Mouse (Mus musculus): ENCODE results near the gene Cilp2.

DNA sequence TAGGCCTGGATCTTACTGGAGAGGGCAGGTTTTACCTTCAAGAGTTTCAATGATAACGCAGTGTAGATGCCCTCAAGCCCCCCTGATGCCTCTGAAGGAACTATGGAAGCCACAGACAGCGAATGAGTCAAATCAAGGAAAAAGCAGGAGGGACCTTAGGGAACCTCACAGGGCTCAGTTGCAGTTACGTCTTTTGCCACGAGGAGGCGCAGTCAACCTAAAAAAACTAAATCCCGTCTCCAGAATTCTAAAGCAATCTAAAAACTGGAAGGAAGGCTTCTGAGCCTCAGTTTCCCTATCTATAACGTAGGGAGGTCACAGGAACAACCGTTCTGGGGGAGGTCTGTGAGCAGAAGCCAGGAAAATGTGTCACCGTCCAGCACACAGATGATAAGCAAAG, 13.3 kb downstream of the Cilp2 start:
- peak; percentile 39; the same call in 1 of the 2 replicates for TF ChIP-seq CTCF (IDR thresholded peaks at IDR 0.05; ENCODE audit: control insufficient read depth, insufficient read depth, insufficient replicate concordance, low read depth, low read length)
- no peak for TF ChIP-seq POLR2A (IDR thresholded peaks at IDR 0.05; ENCODE audit: control insufficient read depth, low read depth, low read length)
